Mouse (Mus musculus): ENCODE results near the gene Pcgf6. TPM values are rescaled to one million over a fixed set of nuclear protein-coding genes. Genes with fewer than 3 reads are reported as not detected.
"Not testable (repeated sequence)": the region's sequence is repeated elsewhere in the genome, so short reads cannot be mapped to it uniquely, and the experiment has no call there.

The Pcgf6 gene
- total RNA-seq, 2 experiments from 2014 or later: 20.0 to 20.1 TPM

- DNase-seq (ENCODE audit: extremely low spot score in 1 of 2, low spot score in 2 of 2): peak; percentile 77 to 85
- intact Hi-C loops (cut with DNase I): loop anchor here (1.0 to 5.0 kb wide), 3 partner anchors 94 to 230 kb away; partner anchors contain the start of gene Cnnm2
- H3K4me3 ChIP-seq: no peak overlapping the region
- peak; percentile 97 for TF ChIP-seq CTCF (IDR thresholded peaks at IDR 0.05)
- no peak overlapping the region for H3K27ac ChIP-seq
These were observed 59.6 kb downstream of the Pcgf6 start for GRCm38 (mm10) chr19:46991145-46991544.

- not testable (repeated sequence) for H3K4me3 ChIP-seq; DNase-seq (ENCODE audit: extremely low spot score in 1 of 2, low spot score in 2 of 2); H3K27ac ChIP-seq
- intact Hi-C loops (cut with DNase I): loop anchor here (1.0 to 5.0 kb wide), 3 partner anchors 93 to 230 kb away; partner anchors contain the start of gene Cnnm2
These were observed 60.1 kb downstream of the Pcgf6 start for GRCm38 (mm10) chr19:46990625-46991024.

DNA sequence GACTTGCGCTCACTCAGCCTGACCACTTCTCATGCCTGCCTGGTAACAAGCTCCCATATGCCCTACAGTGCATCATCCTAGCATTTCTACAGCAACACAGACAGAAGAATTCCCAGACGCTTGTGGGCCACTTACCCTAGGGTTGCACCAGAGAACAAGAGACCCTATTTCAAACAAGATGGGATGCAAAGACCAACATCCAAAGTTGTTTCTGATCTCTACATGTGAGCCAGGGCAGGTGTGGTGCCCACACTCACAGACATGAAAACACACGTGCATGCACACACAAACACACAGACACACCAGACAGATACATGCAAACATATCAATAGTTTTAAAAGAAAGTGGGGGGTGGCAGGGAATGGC, 60.6 kb downstream of the Pcgf6 start:
- TF ChIP-seq CTCF (IDR thresholded peaks at IDR 0.05): no peak
- intact Hi-C loops (cut with DNase I): loop anchor here (2.0 to 5.0 kb wide), 2 partner anchors 93 to 229 kb away; partner anchors contain the start of gene Cnnm2
- no peak for DNase-seq (ENCODE audit: extremely low spot score in 1 of 2, low spot score in 2 of 2)
- H3K4me3 ChIP-seq: no peak overlapping the region
- H3K27ac ChIP-seq: no peak overlapping the region

GRCm38 (mm10) chr19:46989479-46990152, 61.1 kb downstream of the Pcgf6 start:
- no peak for TF ChIP-seq CTCF (IDR thresholded peaks at IDR 0.05)
- Histone ChIP-seq H3K4me3 (no peak overlapping the region), H3K27ac (no peak overlapping the region)
- intact Hi-C loops (cut with DNase I): loop anchor here (2.0 to 5.0 kb wide), 2 partner anchors 92 to 229 kb away; partner anchors contain the start of gene Cnnm2
- DNase-seq (ENCODE audit: extremely low spot score in 1 of 2, low spot score in 2 of 2): no peak

DNA sequence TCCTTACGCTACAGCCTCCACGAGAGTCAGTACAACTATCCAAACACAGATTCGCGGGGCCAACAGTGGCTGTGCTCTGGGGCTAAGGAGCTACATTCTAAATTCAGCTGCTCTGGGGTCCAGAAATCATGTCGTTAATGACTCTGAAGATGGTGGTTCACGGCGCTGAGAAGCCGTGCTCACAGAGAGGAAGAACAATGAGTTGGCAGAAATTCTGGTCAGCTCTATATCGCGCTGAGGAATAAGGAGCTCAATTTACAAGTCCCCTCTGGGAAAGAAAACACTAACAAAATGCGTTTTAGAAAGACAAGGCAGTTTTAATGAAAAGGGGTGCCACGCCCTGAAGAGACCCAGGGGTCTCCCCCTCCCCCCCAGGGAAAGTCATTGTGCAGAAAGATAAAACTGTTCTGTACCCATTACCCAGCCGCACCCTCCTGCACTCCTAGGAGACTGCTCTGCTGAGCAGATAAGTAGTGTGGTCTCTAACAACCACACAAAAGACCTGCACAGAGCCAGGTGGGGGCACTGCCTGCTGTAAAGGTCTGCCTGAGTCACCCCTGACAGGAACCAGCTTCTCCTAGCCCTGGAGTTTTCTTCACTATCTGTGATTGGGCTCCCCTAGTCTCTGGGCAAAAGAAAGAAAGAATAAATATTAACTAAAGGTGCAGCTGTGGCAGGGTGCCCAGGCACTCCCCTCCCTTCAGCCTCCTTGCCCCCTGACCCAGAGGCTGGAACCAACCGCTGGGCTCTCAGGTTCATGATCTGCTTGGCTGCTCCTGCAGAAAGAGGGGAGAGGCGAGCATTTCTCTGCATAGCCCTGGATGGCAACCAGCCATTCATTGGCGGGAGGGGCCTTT, 62.2 kb downstream of the Pcgf6 start:
- Histone ChIP-seq H3K27ac (no peak overlapping the region), H3K4me3 (no peak overlapping the region)
- no peak for TF ChIP-seq CTCF (IDR thresholded peaks at IDR 0.05)
- no peak for DNase-seq (ENCODE audit: extremely low spot score in 1 of 2, low spot score in 2 of 2)
- intact Hi-C loops (cut with DNase I): no loop called here

- intact Hi-C loops (cut with DNase I): no loop called here
- Histone ChIP-seq H3K4me3 (no peak overlapping the region), H3K27ac (no peak overlapping the region)
- no peak for DNase-seq (ENCODE audit: extremely low spot score in 1 of 2, low spot score in 2 of 2)
- no peak for TF ChIP-seq CTCF (IDR thresholded peaks at IDR 0.05)
These were observed 63.1 kb downstream of the Pcgf6 start for GRCm38 (mm10) chr19:46987646-46988045.

- intact Hi-C loops (cut with DNase I): no loop called here
- TF ChIP-seq CTCF (IDR thresholded peaks at IDR 0.05): no peak
- Histone ChIP-seq H3K27ac (no peak overlapping the region), H3K4me3 (no peak overlapping the region)
- no peak for DNase-seq (ENCODE audit: extremely low spot score in 1 of 2, low spot score in 2 of 2)
These were observed 65.7 kb downstream of the Pcgf6 start for GRCm38 (mm10) chr19:46984726-46985622.

DNA sequence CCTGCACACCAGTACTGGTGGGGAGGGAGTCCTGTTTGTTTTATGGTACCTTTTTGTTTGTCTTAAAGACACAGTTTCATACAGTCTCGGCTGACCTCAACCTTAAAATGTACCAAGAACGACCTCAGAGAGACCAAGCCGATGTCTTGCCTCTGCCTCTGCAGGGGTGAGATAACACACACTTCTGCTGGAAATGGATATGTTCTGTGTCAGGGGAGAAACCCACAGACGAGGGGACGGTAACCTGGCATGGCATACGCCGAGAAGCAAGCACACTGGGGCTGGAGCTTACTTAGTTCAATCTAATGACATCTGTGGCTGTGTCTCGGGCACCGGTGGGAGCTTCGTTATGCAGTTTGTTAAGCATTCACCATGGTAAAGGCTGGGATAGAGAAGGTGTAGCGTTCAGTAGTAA, 66.7 kb downstream of the Pcgf6 start:
- no peak overlapping the region for H3K27ac ChIP-seq
- TF ChIP-seq CTCF (IDR thresholded peaks at IDR 0.05): no peak
- intact Hi-C loops (cut with DNase I): no loop called here
- DNase-seq (ENCODE audit: extremely low spot score in 1 of 2, low spot score in 2 of 2): no peak
- no peak overlapping the region for H3K4me3 ChIP-seq

Other genes starting within 250 kb of the Pcgf6 start
- gene Ina, start 36.2 kb downstream of the Pcgf6 start, total RNA-seq (2021): 100 to 1,000 TPM; 219 to 227 TPM
- 10 to 100 TPM; 73.7 to 82.1 TPM for gene Nt5c2, start 35.8 kb downstream of the Pcgf6 start, total RNA-seq (2021)
- 1 to 10 TPM; 6.7 to 7.1 TPM for gene Taf5, start 16.8 kb upstream of the Pcgf6 start, total RNA-seq (2021)
- 100 to 1,000 TPM; 682 to 687 TPM for gene Usmg5, start 39.7 kb upstream of the Pcgf6 start, total RNA-seq (2021)
- gene Pdcd11, start 39.9 kb upstream of the Pcgf6 start, total RNA-seq (2021): 10 to 100 TPM; 15.6 to 16.4 TPM
- gene Calhm2, start 87.4 kb upstream of the Pcgf6 start, total RNA-seq (2021): 1 to 10 TPM; 8.1 to 8.2 TPM
- gene Calhm1, start 93.3 kb upstream of the Pcgf6 start, total RNA-seq (2021): not detected
- gene Calhm3, start 106.9 kb upstream of the Pcgf6 start, total RNA-seq (2021): not detected
- gene Neurl1a, start 127.9 kb upstream of the Pcgf6 start, total RNA-seq (2021): 100 to 1,000 TPM; 178 to 194 TPM

Measured in left cerebral cortex, adult 2 months (tissue).